Mouse (Mus musculus) megakaryocyte, embryonic 14.5 days (primary cell): ENCODE data around the gene Hs3st3a1.

ENCODE experiments used
- FLI1 ChIP-seq: IDR thresholded peaks from 2 replicates; pipeline ENCODE4 v1.6.1; 2012; ENCODE audit warnings: low read length, inconsistent platforms, mixed read lengths
- GATA1 ChIP-seq: IDR thresholded peaks from 3 replicates; pipeline ENCODE4 v1.6.1; 2012; ENCODE audit warnings: mixed read lengths, low read length, inconsistent platforms, borderline replicate concordance

DNA sequence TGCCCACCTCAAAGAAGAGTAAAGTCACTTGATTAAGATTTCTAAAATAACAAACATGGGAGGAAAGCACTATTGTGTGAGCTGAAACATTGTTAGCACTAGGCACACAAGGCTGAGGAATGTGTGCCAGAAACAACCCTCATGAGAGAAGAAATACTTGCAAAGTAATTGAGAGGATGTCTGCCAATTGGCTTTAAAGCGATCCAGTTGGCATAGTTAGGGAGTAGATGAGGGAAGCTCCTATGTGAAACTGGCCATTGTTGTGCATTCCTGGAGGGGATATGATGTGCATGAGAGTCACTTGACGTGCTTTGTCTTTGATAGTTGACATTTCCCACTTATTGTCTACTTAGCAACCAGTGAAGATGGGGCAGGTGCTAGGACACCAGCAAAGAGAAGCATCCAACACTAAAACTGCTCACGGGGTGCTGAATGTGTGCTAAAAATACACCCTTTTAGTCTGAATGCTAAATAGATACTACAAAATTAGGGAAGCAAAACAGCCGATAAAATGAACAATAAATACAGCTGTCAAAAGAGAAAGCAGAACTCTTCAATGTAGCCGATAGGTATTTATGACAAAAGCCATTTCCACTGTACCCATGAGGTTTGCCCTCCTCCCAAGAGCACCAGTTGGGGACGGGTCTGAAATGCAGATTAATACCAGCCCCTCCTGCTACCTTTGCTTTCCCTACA lies 83.2 kb downstream of the Hs3st3a1 start:
- TF ChIP-seq GATA1, result no peak
- no peak for TF ChIP-seq FLI1
